Mouse (Mus musculus) thymus, postnatal 14 days (tissue): ENCODE measurements around the gene Hdgfl2.
"Not testable (repeated sequence)": the region's sequence is repeated elsewhere in the genome, so short reads cannot be mapped to it uniquely, and the experiment has no call there.

Experiments used
- DNase-seq: peaks from one replicate; pipeline ENCODE4 v3.0.0; 2021

Gene Hdgfl2

GRCm38 (mm10) chr17:56106436-56106835 is 27.0 kb downstream of the Hdgfl2 start:
- not testable (repeated sequence) for DNase-seq

- DNase-seq, result no peak
These were observed 27.5 kb downstream of the Hdgfl2 start for GRCm38 (mm10) chr17:56106981-56107380.

GRCm38 (mm10) chr17:56107736-56108135 is 28.3 kb downstream of the Hdgfl2 start:
- no peak for DNase-seq

- DNase-seq, result no peak
These were observed 29.1 kb downstream of the Hdgfl2 start for GRCm38 (mm10) chr17:56108334-56109044.

GRCm38 (mm10) chr17:56109219-56110051 is 30.0 kb downstream of the Hdgfl2 start, which contains the start of gene Plin4:
Gene Plin4, minus strand, starts transcription at chr17:56109803.
- DNase-seq, result no peak

- DNase-seq, result no peak
These were observed 31.1 kb downstream of the Hdgfl2 start for GRCm38 (mm10) chr17:56110571-56110970.

- DNase-seq, result no peak
These were observed 31.6 kb downstream of the Hdgfl2 start for GRCm38 (mm10) chr17:56111021-56111420.

- DNase-seq, result peak; percentile 72
These were observed 32.4 kb downstream of the Hdgfl2 start for GRCm38 (mm10) chr17:56111864-56112263.

GRCm38 (mm10) chr17:56112743-56113142 is 33.3 kb downstream of the Hdgfl2 start:
- no peak for DNase-seq

GRCm38 (mm10) chr17:56116193-56116592 is 36.8 kb downstream of the Hdgfl2 start:
- no peak for DNase-seq

GRCm38 (mm10) chr17:56117251-56117710 is 37.8 kb downstream of the Hdgfl2 start, which contains the start of gene Plin5:
Gene Plin5, minus strand, starts transcription at chr17:56117596.
- peak; percentile 29 for DNase-seq

GRCm38 (mm10) chr17:56119431-56119830 is 40.0 kb downstream of the Hdgfl2 start:
- no peak for DNase-seq

GRCm38 (mm10) chr17:56119981-56120880 is 40.8 kb downstream of the Hdgfl2 start:
- DNase-seq, result no peak

GRCm38 (mm10) chr17:56121826-56122225 is 42.4 kb downstream of the Hdgfl2 start, which contains the start of gene Lrg1:
Gene Lrg1, minus strand, starts transcription at chr17:56122001.
- DNase-seq, result no peak

- no peak for DNase-seq
These were observed 43.7 kb downstream of the Hdgfl2 start for GRCm38 (mm10) chr17:56123161-56123560.

- no peak for DNase-seq
These were observed 44.4 kb downstream of the Hdgfl2 start for GRCm38 (mm10) chr17:56123681-56124340.

GRCm38 (mm10) chr17:56124377-56125275 is 45.2 kb downstream of the Hdgfl2 start:
- peak; percentile 45 for DNase-seq

GRCm38 (mm10) chr17:56125276-56125630 is 45.8 kb downstream of the Hdgfl2 start:
- no peak for DNase-seq

- no peak for DNase-seq
These were observed 46.7 kb downstream of the Hdgfl2 start for GRCm38 (mm10) chr17:56126175-56126574.

GRCm38 (mm10) chr17:56128246-56128645 is 48.8 kb downstream of the Hdgfl2 start:
- DNase-seq, result no peak

GRCm38 (mm10) chr17:56131136-56131535 is 51.7 kb downstream of the Hdgfl2 start:
- no peak for DNase-seq
